Mouse (Mus musculus) MEL (cell line): Measurements from ENCODE around the gene Rsph1.

Experiments
- BHLHE40 ChIP-seq: IDR thresholded peaks from 2 replicates; pipeline ENCODE4 v1.6.1; 2012; ENCODE audit warnings: low read depth, mild to moderate bottlenecking, inconsistent platforms, low read length, improper control_type of control experiment, borderline replicate concordance
- CHD2 ChIP-seq: IDR thresholded peaks from 2 replicates; pipeline ENCODE4 v1.6.1; 2011; ENCODE audit warnings: low read length, improper control_type of control experiment
- CTCF ChIP-seq, 3 experiments: IDR thresholded peaks in 2 of 3; conservative IDR thresholded peaks in 1 of 3; 2 replicates each; pipeline ENCODE4 v1.5.1; 2011 to 2012; ENCODE audit warnings: low read length in 3 of 3, low read depth in 2 of 3, mild to moderate bottlenecking in 2 of 3, improper control_type of control experiment in 1 of 3, inconsistent platforms in 1 of 3, mixed read lengths in 1 of 3, moderate library complexity in 1 of 3; ENCODE audit not compliant: control insufficient read depth in 1 of 3, insufficient read depth in 1 of 3, poor library complexity in 1 of 3, severe bottlenecking in 1 of 3
- GABPA ChIP-seq: IDR thresholded peaks from 2 replicates; pipeline ENCODE4 v1.6.1; 2012; ENCODE audit warnings: low read depth, mild to moderate bottlenecking, inconsistent platforms, low read length, improper control_type of control experiment, moderate library complexity
- KAT2A ChIP-seq: conservative IDR thresholded peaks from 2 replicates; pipeline ENCODE4 v1.6.1; 2012; ENCODE audit warnings: low read depth, low read length, improper control_type of control experiment, inconsistent platforms
- MAZ ChIP-seq: IDR thresholded peaks from 2 replicates; pipeline ENCODE4 v1.6.1; 2012; ENCODE audit warnings: low read depth, mild to moderate bottlenecking, inconsistent platforms, low read length, improper control_type of control experiment
- POLR2A ChIP-seq, 2 experiments: IDR thresholded peaks; 2 replicates each; pipeline ENCODE4 v1.6.1; 2011 to 2012; ENCODE audit warnings: low read length in 2 of 2, mild to moderate bottlenecking in 2 of 2, control low read depth in 1 of 2, improper control_type of control experiment in 1 of 2, low read depth in 1 of 2, moderate library complexity in 1 of 2; ENCODE audit not compliant: control insufficient read depth in 1 of 2, insufficient read depth in 1 of 2, poor library complexity in 1 of 2

- TF ChIP-seq BHLHE40, result no peak
- TF ChIP-seq GABPA, result no peak
- TF ChIP-seq CTCF (IDR thresholded peaks at IDR 0.05 in 2 of 3, conservative IDR thresholded peaks at IDR 0.05 in 1 of 3; ENCODE audit: control insufficient read depth in 1 of 3, insufficient read depth in 1 of 3, low read depth in 2 of 3, low read length in 3 of 3, poor library complexity in 1 of 3, severe bottlenecking in 1 of 3), result no peak
- TF ChIP-seq KAT2A, result no peak
- TF ChIP-seq CHD2, result no peak
- TF ChIP-seq MAZ, result no peak
- no peak for TF ChIP-seq POLR2A (IDR thresholded peaks at IDR 0.05; ENCODE audit: control insufficient read depth in 1 of 2, insufficient read depth in 1 of 2, low read depth in 1 of 2, low read length in 2 of 2, poor library complexity in 1 of 2)
Observed at GRCm38 (mm10) chr17:31282687-31283053, 5.5 kb upstream of the Rsph1 start.
